Mouse (Mus musculus): ENCODE measurements around the gene Sbno2.
A peak's percentile ranks its signal among the peaks of the same experiment; 100 is the strongest.

Gene Sbno2

DNA sequence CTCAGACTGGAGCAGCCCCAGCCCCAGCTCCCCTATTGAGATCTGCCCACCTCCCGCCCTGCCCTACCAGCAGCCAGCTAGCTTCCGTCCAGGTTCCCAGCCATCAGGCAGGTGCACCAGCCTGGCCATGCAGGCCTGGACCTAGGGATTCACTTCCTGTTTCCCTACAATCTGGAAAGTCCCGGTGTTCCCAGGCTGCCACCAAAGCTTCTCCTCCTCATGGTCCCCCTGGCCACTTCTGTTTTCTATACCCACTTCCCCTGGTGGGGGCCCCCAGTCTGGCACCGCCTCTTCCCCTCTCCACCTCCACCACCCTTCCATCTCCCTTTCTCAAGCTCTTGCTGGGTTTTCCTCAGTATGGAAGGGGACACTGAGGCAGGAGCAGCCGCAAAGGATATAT lies at the start of gene Sbno2:
Gene Sbno2, minus strand, starts transcription at position 112 of the 400 bp plus-strand sequence.
- no peak for DNase-seq (ENCODE audit: low spot score)

DNA sequence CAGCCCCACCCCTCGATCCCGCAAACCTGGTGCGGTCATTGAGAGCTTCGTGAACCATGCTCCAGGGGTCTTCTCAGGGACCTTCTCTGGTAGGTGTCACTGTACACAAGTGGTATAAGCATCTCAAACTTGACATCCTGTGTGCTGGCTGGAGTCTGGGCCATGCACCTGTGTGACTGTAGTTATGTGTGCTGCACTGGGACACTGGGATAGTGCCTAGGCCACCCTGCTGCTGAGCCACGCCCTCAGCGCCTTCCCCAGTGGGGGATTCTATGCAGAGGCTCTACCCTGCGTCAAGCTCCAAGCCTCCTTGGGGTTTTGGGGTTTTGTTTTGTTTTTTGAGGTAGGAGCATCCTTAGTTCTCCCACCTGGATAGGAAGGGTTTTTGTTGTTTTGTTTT lies 49.0 kb upstream of the Sbno2 start:
- DNase-seq (ENCODE audit: low spot score), result no peak

DNA sequence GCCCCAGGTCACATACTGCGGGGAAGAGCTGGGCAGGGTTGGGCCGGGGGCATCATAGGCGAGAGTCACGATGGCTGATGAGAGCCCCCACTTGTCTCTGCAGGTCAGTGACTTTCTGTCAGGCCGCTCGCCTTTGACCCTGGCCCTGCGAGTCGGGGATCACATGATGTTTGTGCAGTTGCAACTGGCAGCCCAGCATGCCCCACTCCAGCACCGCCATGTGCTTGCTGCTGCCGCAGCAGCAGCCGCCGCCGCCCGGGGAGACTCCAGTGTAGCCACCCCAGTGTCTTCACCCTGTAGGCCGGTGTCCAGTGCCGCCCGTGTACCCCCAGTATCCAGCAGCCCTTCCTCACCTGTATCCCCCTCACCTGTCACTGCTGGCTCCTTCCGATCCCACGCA lies 48.3 kb upstream of the Sbno2 start:
- DNase-seq (ENCODE audit: low spot score), result no peak

DNA sequence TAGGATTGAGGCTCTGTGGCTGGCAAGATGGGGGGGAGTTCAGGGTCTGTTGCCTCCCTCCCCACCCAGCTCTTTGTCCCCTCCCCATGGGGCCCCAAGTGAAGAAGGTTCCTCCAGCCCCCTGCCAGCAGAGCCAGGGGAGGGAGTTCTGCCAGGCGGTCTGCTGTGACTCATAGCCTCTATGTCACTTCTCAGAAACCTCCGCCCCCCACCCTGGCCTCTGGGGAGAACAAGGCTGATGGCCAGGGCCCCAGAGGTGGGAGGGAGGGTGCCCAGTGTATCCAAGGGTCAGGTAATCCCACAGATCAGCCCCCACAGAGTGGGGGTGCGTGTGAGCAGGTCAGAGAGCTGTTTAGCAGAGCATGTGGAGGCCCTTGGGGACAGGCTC lies 47.5 kb upstream of the Sbno2 start:
- no peak for DNase-seq (ENCODE audit: low spot score)

DNA sequence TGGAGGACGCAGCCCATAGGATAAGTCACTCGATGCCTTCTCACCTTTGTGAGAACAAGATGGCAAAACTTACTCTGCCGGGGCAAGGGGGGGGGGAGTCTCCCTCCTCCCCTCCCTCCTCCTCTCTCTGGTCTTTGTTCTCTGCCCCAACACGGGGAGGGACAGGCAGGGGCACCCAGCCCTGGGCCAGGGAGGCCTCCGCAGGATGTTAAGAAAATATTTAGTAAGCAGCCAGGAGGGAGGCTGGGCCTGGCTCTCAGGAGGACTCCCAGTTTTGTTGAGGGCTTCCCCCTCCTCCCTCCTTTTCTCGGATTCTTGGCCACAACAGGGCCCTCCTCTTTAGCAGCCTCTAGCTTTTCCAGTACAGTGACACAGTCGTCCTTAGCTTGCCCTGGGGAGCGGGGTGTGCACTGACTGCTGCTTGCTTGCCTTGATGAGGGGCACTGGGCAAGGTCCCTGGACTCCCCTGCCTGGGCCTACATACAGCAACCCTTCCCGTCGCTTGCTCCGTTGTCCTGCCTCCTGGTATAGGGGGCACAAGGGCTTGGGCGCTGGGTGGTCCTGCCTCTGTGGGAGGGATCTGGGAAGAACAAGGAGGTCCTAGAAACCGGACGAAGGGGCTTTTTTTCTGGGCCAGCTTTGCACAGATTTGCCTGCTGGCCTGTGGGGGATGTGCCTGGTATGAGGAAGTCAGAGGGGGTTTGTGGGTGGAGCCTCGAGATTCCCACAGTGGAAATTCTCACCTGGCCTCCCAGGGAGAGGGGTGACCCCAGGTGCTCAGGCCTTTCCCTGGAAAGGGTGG lies 46.9 kb upstream of the Sbno2 start:
- DNase-seq (ENCODE audit: low spot score), result no peak

DNA sequence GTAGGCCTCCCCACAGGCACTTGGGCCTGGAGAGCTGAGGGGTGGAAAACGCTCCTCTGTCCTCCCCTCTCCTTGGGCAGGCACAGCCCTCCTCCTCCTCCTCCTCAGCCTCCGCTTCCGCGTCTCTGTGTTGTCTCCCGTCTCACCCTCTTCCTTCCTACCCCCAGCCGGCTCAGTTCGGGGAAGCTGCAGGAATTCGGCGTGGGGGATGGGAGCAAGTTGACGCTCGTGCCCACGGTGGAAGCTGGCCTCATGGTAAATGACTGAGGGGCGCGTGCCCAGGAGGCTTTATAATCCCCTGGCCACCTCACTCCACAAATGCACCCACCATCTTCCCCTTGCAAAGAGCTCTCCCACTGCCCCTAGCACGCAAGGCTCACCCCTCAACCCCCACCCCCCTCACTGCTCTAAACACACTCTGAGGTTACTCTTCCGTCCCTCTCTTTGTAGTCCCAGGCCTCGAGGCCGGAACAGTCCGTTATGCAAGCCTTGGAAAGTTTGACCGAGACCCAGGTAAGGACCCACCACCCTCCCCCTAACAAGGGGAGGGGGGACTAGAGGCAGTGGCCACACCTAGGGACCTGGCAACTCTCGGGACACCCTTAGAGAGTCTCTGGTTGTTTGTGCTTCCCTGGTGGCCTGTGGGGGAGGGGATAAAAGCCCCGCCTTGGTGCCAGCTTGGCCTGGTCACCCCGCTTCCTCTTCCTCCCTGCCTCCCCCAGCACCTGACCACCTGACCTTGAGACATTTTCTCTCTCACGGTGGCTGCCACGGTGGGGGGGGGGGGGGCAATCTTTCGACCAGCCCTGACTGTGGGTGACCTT lies 46.1 kb upstream of the Sbno2 start:
- DNase-seq (ENCODE audit: low spot score), result no peak

DNA sequence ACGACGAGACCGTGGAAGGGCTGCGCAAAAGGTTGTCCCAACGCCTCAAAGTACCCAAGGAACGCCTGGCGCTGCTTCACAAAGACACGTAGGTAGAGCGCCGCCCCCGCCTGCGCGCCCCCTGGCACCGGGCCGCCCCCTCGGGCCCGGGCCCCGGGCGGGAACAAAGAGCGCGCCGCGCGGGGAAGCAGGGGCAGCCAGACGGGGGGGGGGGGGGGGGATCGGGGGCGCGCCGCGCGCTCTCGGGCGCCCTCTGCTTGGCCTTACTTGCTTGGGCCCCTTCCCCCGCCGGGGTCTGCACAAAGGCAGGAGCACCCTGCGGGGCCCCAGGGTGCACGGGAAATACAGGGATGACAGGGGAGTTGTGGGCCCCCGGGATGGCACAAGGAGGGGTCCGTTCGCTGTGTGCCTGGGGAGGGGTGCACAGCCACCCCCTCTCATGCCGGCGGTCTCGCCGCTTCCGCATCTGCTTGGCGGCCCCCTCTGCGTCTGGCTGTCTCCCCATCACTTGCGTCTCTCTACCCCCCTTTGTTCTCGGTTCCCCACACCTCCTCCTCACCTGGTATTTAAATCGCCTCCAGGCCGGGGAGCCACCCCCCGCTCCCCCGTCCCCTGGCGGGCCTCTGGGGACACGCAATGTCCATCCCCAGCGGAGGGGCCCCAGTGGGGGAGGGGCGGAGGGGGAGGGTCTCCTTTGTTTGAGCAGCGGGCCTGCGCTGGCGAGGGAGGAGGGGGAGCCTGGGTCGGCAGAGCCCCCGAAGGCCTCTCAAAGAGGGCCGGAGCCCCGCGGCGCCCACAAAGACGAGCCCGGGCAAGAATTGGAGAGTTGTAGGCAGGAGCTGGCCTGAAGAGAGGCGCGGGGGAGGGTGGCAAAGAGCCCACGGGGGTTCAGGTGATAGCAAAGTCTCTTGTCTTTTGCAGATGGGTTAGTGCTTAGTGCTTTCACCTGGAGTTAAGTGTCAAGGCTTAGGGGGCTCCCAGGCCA lies 45.1 kb upstream of the Sbno2 start:
- no peak for DNase-seq (ENCODE audit: low spot score)

DNA sequence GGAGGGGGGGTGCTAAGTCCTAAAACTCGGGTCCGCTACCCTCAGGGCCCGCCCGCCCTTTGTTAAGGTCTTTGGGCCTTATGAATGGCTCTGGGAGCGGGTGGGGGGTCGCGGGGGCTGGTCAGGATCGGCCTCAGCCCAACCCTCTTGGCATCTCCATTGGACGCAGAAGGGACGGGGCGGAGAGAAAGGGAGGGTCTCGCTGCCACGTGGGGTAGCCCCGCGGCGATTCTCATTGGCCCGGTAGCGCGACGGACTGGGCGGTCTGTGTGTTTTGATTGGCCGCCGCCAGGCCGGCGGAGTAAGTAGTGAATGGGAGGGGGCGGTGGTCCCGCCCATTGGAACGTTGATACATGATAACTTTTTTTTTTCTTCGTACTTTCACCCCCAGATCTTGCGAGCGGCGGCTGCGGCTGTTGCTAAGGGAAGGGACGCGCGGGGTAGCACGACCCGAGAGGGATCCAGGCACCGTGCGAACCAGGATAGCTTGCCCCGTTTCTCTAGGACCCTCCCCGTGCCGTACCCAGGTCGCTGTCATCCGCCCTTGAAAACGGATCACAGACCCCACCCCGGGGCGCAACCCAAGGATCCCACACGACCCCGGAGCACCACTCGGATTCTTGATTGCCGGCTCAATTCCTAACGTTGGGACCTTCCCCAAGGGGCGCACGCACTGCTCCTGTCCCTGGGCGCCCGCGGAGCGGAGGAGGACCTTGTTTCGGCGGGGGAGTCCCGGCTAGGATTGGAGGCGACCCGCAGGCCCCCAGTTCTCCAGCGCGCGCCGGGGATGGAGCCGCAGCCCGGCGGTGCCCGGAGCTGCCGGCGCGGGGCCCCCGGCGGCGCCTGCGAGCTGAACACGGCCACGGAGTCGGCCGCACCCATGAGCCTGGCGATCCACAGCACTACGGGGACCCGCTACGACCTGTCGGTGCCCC lies 44.2 kb upstream of the Sbno2 start:
- DNase-seq (ENCODE audit: low spot score), result peak; percentile 97

DNA sequence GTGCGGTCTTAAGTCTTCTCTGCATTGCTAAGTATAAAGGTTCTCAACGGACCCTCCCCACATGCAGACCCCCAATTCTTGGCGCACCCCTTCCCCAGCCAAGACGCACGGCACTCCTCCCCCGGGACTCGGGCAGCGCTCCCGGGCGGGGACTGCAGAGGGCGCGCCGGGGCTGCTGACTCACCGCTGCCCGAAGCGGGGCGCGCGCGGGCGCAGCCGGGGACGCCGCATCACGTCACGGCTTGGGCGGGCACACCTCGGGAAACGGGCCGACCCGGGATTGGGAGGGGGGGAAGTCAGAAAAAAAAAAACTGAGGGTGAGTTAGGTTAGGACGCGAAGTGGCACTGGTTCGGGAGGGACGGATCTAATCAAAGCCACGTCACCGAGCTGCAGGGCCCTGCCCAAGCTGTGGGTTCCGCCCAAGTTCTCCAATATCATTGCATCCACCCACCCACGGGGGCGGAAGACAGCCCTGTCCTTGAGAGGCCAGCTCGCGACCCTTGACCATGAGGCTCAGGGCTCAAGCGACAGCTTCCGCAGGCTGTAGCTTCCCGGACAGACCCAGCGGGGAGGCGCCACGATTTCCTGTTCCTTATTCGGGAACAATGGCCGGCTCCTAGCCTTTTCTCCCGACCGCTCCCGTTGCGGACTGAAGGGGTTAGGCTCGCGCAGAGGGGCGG lies 43.4 kb upstream of the Sbno2 start:
- DNase-seq (ENCODE audit: low spot score), result peak; percentile 86

DNA sequence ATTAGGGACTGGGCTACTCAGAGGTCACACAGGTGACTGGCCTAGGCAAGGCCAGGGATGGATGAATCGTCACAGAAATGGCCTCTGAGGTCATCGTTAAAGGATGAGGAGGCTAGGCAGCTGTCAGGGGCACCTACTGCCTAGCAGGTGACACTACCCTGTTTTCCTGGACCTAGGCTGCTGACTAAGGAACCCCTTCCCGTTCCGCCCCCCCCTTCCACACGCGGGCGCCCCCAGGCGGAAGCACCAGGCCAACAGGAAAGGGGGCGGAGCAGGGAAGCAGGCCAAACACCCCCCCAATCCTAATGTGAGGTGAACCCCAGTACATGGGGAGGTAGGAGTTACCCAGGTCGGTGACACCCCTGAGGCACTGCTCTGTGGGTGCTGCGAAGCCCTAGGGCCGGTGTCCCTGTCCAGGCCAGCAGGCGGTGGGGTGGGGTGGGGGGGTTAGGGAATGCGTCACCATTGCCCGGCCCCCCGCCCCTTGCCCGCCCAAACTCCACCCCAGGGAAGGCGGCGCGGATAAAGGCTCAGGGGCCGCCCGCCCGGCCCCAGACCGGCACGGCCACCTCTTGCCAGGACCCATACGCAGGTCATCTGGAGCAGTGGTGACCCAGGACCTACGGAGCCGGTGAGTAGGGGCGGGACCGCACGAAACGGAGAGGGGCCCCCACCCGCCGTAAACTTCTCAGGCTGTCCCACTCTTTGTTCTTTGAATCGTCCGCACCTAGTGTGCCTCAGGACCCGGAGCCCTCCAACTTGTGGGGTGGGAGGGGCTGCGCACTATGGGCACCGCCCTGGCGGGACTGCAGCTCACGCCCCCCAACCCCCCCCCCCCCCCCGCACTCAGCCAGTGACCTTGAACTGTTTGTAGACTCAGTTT lies 42.6 kb upstream of the Sbno2 start, which contains the start of gene Midn:
Gene Midn, plus strand, starts transcription at position 554 of the 883 bp plus-strand sequence.
- DNase-seq (ENCODE audit: low spot score), result no peak

DNA sequence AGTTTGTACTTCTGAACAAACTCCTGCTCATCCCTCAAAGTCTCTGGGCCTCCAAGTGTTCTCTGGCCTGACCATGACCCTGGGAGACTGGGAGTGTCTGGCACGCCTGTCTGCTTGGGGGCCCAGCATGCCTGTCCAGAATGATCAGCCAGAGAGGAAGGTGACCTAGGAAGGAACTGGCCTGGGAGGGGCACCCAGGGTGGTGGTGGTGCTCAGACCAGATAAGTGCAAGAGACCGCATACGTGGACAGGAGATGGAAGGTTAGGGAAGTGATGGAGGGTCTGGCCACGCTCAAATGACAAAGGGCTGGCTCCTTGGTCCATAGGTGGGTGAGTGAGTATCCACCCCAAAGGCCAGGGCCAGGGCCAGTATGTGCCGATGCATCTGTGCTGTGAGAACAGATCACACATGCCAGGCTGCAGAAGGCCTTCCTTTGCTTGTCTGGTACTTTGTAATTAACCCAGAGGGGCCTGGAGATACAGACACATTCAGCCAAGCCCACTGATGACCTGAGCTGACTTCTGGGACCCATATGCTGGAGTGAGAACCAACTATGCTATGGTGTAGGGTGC lies 41.9 kb upstream of the Sbno2 start:
- no peak for DNase-seq (ENCODE audit: low spot score)

DNA sequence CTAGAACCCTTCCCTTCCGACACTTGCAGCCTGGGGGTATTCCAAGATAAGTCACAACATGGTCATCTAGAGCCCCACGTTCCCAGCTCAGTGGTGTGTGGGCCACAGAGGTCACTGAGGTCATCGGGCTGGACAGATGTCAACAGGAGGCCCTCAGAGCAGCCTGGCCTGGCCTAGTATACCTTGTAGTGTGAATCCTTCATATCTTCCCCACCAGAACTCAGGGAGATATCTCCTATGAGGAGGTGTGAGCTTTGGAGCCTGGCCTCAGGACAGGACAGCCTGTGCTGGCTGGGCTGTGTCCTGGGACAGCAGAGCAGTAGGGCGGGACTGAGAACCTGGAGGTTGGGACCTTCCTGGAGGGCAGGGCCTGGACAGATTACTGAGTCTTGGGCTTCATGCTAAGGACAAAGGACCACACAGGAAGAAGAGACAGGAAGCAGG lies 41.2 kb upstream of the Sbno2 start:
- no peak for DNase-seq (ENCODE audit: low spot score)

DNA sequence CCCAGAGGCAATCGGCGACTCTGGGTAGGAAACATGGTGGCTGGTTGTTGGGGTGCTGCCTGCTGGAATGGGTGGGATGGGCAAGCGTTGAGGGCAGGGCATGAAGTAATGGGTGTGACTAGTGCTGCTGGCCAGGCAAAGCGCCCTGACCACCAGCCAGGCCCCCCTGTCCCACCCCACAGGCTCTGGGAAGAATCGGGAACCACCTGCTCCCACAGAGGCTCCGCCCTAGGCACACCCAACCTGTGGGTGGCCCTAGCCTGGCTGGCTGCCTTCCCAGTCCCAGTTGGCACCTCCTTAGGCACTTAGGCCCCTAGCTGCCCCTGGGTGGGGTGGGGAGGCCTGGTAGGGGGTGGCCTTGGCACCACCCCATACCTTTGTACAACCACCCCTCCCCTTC lies 40.5 kb upstream of the Sbno2 start:
- DNase-seq (ENCODE audit: low spot score), result no peak

DNA sequence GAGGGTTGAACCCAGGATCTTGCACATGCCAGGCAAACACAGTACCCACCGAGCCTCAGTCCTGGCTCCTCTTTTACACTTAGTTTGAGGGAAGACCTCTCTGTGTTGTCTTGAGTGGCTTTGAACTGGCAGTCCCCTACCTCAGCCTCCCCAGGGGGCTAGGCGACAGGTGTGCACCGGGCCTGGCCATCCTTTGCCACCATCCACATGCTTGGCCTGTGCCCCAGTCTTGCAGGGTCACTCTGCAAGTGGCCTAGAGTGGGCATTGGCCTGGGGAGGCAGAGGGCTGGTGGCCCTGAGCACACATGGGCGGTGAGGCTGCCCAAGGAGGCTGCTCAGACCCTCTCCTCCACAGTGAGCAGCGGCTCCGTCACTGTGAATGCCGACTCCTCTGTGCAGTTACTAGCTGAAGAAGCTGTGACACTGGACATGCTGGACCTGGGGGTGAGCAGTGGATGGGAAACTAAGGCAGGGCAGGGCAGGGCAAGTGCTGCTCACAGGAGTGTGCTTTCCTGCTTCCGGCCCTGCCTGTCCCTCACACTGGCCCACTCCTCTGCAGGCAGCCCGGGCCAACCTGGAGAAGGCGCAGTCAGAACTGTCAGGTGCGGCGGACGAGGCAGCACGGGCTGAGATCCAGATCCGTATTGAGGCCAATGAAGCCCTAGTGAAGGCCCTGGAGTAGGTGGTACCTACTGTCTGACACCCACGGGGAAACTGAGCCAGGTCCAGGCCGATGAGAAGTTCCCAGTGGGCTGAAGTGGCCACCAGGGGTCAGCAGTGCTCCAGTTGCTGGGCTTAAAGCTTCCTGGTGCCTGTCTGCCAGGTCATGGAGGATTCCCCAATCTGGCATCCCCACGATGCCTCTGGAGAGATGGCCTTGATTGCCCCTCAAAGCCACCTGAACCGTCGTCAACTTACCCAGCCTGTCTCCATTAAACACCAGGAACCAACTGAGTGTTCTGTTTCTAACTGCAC lies 39.8 kb upstream of the Sbno2 start:
- no peak for DNase-seq (ENCODE audit: low spot score)

DNA sequence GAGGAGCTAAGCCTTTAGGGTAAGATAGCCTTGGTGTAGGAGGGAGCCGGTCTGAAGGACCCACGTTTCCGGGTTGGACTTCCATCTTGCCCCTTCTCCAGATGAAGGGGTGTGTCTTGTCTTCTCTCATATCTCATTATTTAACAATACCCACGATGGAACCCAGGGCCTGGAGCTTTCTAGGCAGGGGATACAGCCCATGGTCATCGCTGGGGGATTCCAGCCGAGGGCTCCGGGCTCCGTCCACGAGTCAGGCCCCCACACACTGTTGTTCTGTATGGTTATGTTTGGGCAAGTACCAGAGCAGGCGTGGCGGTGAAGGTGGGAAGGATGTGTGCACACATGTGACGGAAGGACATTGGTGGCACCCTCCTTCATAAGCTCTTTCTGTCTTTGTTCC lies 38.8 kb upstream of the Sbno2 start:
- no peak for DNase-seq (ENCODE audit: low spot score)

DNA sequence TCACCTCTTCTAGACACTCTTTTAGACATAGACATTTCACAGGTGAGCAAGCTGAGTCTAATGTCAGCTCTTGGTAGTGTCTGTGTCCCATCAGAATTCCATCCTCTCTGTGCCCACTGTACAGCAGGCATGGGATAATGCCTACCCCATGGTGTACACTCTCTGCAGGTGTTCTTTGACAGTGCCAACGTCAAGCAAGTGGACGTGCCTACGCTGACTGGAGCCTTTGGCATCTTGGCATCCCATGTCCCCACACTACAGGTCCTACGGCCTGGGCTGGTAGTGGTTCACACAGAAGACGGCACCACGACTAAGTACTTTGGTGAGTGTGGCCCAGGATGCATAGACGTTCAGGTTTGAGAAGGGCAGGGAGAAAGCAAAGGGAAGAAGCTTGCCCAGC lies 38.3 kb upstream of the Sbno2 start:
- no peak for DNase-seq (ENCODE audit: low spot score)

DNA sequence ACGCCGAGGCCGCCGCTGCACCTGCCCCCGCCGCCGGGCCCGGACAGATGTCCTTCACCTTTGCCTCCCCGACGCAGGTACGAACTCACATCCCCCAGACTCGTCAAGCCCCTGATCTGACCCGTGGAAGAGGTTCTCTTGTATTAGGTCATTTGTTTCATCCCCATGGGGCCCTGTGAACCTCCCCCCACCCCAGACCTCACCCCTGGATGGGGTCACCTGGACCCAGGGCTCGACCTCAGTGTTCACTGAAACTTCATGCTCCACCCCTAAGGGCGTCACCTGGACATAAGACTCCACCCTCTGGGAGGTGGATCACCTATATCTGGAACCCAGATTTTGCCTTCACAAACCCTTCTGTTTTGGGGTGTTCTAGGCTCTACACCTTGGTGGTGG lies 37.2 kb upstream of the Sbno2 start:
- no peak for DNase-seq (ENCODE audit: low spot score)
